Mouse (Mus musculus) liver, postnatal 0 days (tissue): Measurements from ENCODE around the gene Stmnd1.

ENCODE experiments used
- CTCF ChIP-seq: sonication (generic); IDR thresholded peaks from 2 replicates; pipeline ENCODE4 v1.5.1; 2016; ENCODE audit warnings: antibody characterized with exemption, low read depth
- EP300 ChIP-seq: IDR thresholded peaks from 2 replicates; pipeline ENCODE4 v1.6.1; 2016; ENCODE audit warnings: antibody characterized with exemption, low read depth, mild to moderate bottlenecking

DNA sequence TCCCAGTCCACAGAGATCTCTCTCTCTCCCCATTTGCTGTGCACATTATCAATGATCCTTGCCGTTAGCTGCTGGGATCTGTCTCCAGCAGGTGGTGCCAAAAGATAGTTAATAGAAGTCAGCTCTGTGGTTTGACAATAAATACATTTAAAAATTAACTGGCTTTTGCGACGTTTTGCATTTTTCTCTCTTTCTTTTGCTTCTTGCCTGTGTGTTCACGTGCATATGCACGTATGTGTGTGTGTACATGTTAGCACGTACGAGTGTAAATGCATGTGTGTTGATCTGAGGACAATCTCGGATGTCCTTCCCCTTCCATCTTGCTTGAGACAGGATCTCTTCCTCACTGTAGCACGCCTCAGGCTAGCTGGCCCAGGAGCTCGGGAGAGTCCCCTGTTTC, 37.3 kb downstream of the Stmnd1 start:
- TF ChIP-seq EP300, result no peak
- TF ChIP-seq CTCF, result peak; percentile 72
